Mouse (Mus musculus): ENCODE measurements around the gene Olfr1228.

Olfr1228 gene

GRCm38 (mm10) chr2:89253962-89254361, at the start of gene Olfr1228:
Gene Olfr1228, minus strand, starts transcription at chr2:89254062.
- DNase-seq = no peak

GRCm38 (mm10) chr2:89297168-89297567, 43.3 kb upstream of the Olfr1228 start, which contains the start of gene Olfr1230:
Gene Olfr1230, minus strand, starts transcription at chr2:89297268.
- DNase-seq = no peak

GRCm38 (mm10) chr2:89287914-89288313, 34.1 kb upstream of the Olfr1228 start, which contains the start of gene Olfr1229:
Gene Olfr1229, minus strand, starts transcription at chr2:89288014.
- DNase-seq = no peak

GRCm38 (mm10) chr2:89199948-89200347, 53.9 kb downstream of the Olfr1228 start, which contains the start of gene Olfr1226:
Gene Olfr1226, minus strand, starts transcription at chr2:89200048.
- no peak for DNase-seq
